In genomic region chr2:58159880-58160279, GRCm38 (mm10) we compare ENCODE assay signal across 9 mouse cellular contexts. TPM values are rescaled to one million over a fixed set of nuclear protein-coding genes. Genes with fewer than 3 reads are reported as not detected.
DNase-seq lines count a peak whose midpoint lies in the region; ATAC-seq and TF ChIP-seq lines count a peak whose summit lies in the region.
"Had no signal": no experiment of that assay in that cellular context is flagged by ENCODE, and none has a peak within 500 bp of the region (broad histone marks: within the 10 kb centered on the region; RNA-seq: fewer than 3 reads in every experiment).

No protein-coding gene starts in this region.

- H3K27me3 ChIP-seq in kidney, adult 2 months (replicated peaks; ENCODE audit: control insufficient read depth, insufficient read depth, low read length), result no peaks in the 10 kb centered on the region
- H3K27me3 ChIP-seq in kidney, embryonic 14.5 days (ENCODE audit: control insufficient read depth, insufficient read depth, low read length), result no peaks in the 10 kb centered on the region
- H3K27me3 ChIP-seq in intestine, embryonic 16.5 days (replicated peaks; ENCODE audit: control insufficient read depth, insufficient read depth, low read length), result no peaks in the 10 kb centered on the region
- H3K27me3 ChIP-seq: limb, embryonic 13.5 days had no signal

- 71% methylated on average over 13 of the region's 13 CpGs for WGBS in kidney, adult 2 months
- 94% methylated on average over 13 of the region's 13 CpGs for WGBS in kidney, embryonic 14.5 days
- 91% methylated on average over 13 of the region's 13 CpGs for WGBS in intestine, embryonic 16.5 days

- H3K36me3 ChIP-seq in kidney, adult 2 months (ENCODE audit: control insufficient read depth, insufficient read depth, low read length), result no peaks in the 10 kb centered on the region
- no peaks in the 10 kb centered on the region for H3K36me3 ChIP-seq in kidney, embryonic 14.5 days (ENCODE audit: control insufficient read depth, insufficient read depth, low read length)
- no peaks in the 10 kb centered on the region for H3K36me3 ChIP-seq in intestine, embryonic 16.5 days (ENCODE audit: control insufficient read depth, insufficient read depth, low read length)
- H3K36me3 ChIP-seq: limb, embryonic 13.5 days had no signal

- peaks cover 5% of the 10 kb centered on the region; the same call in 1 of the 2 replicates for H3K4me1 ChIP-seq in kidney, adult 2 months (ENCODE audit: control insufficient read depth, insufficient read depth, low read length)
- H3K4me1 ChIP-seq in kidney, embryonic 14.5 days (ENCODE audit: control insufficient read depth, insufficient read depth, low read length), result no peaks in the 10 kb centered on the region
- 0 out of 2 replicates have a peak, but pooled peaks cover 7% of the 10 kb centered on the region for H3K4me1 ChIP-seq in intestine, embryonic 16.5 days (ENCODE audit: control insufficient read depth, insufficient read depth, low read length)

- intact Hi-C loops in left cerebral cortex, adult 2 months (cut with DNase I), result no loop called here

- peak; percentile 42 for DNase-seq in kidney, adult 2 months
- DNase-seq in thymus, postnatal 14 days, result peak; percentile 77
- DNase-seq in left cerebral cortex, adult 2 months (ENCODE audit: extremely low spot score in 1 of 2, low spot score in 2 of 2), result no peak
- DNase-seq in retina, postnatal 1 day, result no peak

- peak overlapping the region; percentile 9; the same call in 1 of the 2 replicates for H3K4me3 ChIP-seq in kidney, adult 2 months (ENCODE audit: insufficient read depth, low read depth, low read length)
- no peak overlapping the region for H3K4me3 ChIP-seq in kidney, embryonic 14.5 days (ENCODE audit: low read length)
- no peak overlapping the region for H3K4me3 ChIP-seq in left cerebral cortex, adult 2 months
- H3K4me3 ChIP-seq in intestine, embryonic 16.5 days (ENCODE audit: low read length), result no peak overlapping the region

- H3K9me3 ChIP-seq in kidney, embryonic 14.5 days (ENCODE audit: control insufficient read depth, low read length), result no peaks in the 10 kb centered on the region
- H3K9me3 ChIP-seq in intestine, embryonic 16.5 days (ENCODE audit: control insufficient read depth, low read length), result no peaks in the 10 kb centered on the region
- H3K9me3 ChIP-seq: limb, embryonic 13.5 days had no signal

- TF ChIP-seq CTCF in kidney, adult 2 months (conservative IDR thresholded peaks at IDR 0.05; ENCODE audit: insufficient read depth, insufficient read length, low read depth, low read length), result no peak
- no peak for TF ChIP-seq CTCF in left cerebral cortex, adult 2 months (IDR thresholded peaks at IDR 0.05)

- H3K27ac ChIP-seq in kidney, adult 2 months (ENCODE audit: insufficient read depth, low read depth, low read length), result peak overlapping the region; percentile 42; the same call in 1 of the 2 replicates
- H3K27ac ChIP-seq in kidney, embryonic 14.5 days (ENCODE audit: low read depth, low read length), result no peak overlapping the region
- H3K27ac ChIP-seq in left cerebral cortex, adult 2 months, result no peak overlapping the region
- no peak overlapping the region for H3K27ac ChIP-seq in intestine, embryonic 16.5 days (ENCODE audit: low read length)
- H3K27ac ChIP-seq: limb, embryonic 13.5 days had no signal

- ATAC-seq in kidney, embryonic 14.5 days (ENCODE audit: low FRiP score, low TSS enrichment), result no peak
- ATAC-seq in inflammation-experienced regulatory T-cells, adult 6 months, result peak; percentile 20
- peak; percentile 62 for ATAC-seq in monocyte, adult 5-6 weeks (replicated peaks; ENCODE audit: insufficient number of reproducible peaks, low FRiP score, low TSS enrichment, poor library complexity, severe bottlenecking)
- ATAC-seq in intestine, embryonic 16.5 days, result no peak

- no peak for TF ChIP-seq POLR2A in kidney, adult 2 months (IDR thresholded peaks at IDR 0.05; ENCODE audit: low read depth, low read length)

- no peak overlapping the region for H3K4me2 ChIP-seq in kidney, embryonic 14.5 days (replicated peaks; ENCODE audit: low read depth, low read length)
- H3K4me2 ChIP-seq in intestine, embryonic 16.5 days (ENCODE audit: low read depth, low read length), result no peak overlapping the region

- no peak overlapping the region for H3K9ac ChIP-seq in kidney, embryonic 14.5 days (ENCODE audit: low read depth, low read length)
- H3K9ac ChIP-seq in intestine, embryonic 16.5 days (ENCODE audit: low read depth, low read length), result no peak overlapping the region
- H3K9ac ChIP-seq: limb, embryonic 13.5 days had no signal

RNA-seq across cellular contexts. Expression of gene Cytip, which starts 35.5 kb away (rescaled TPM):
- polyA plus RNA-seq in kidney, adult 2 months (2012; rRNA removed), result 22.0 and 23.1 TPM in 2 replicates
- polyA plus RNA-seq in kidney, embryonic 14.5 days (2014; fragmentation: Nextera tagmentation; extraction: Ambion mirVana), result 0.29 and 1.0 TPM in 2 replicates
- 100 to 1,000 TPM; 325 to 394 (median 384) TPM for polyA plus RNA-seq in inflammation-experienced regulatory T-cells, adult 6 months (2017; shearing (Covaris generic))
- 820 to 1,108 TPM (median 1,028 TPM) in 3 replicates for total RNA-seq in monocyte, adult 5-6 weeks (2017)
- total RNA-seq in left cerebral cortex, adult 2 months (2021), result under 1 TPM in 1 of 2 experiments, not detected in 1; 0.20 TPM
- 1.1 and 1.8 TPM in 2 replicates for polyA plus RNA-seq in intestine, embryonic 16.5 days (2015; fragmentation: Nextera tagmentation; extraction: Ambion mirVana)

Comparison
In these comparisons a context has a peak if more than half of its experiments do, and no peak if none do; other contexts are left out.
1. DNase-seq: peak in kidney, adult 2 months (single experiment) and thymus, postnatal 14 days (single experiment); none in left cerebral cortex, adult 2 months (0 of 2) and retina, postnatal 1 day (single experiment).
2. ATAC-seq: peak in inflammation-experienced regulatory T-cells, adult 6 months (single experiment) and monocyte, adult 5-6 weeks (single experiment); none in kidney, embryonic 14.5 days (single experiment) and intestine, embryonic 16.5 days (single experiment).
3. RNA of gene Cytip, which starts 35.5 kb away (polyA plus RNA-seq): 325 to 394 TPM in inflammation-experienced regulatory T-cells, adult 6 months; 22.0 to 23.1 TPM in kidney, adult 2 months, 1.1 to 1.8 TPM in intestine, embryonic 16.5 days and 0.29 to 1.0 TPM in kidney, embryonic 14.5 days; every median in the first group is over 10 times any median in the second.